In genomic region chr5:90634885-90635284, GRCm38 (mm10) we compare ENCODE assay signal across 34 mouse cellular contexts. TPM values are rescaled to one million over a fixed set of nuclear protein-coding genes. Genes with fewer than 3 reads are reported as not detected.
"Had no signal": no experiment of that assay in that cellular context is flagged by ENCODE, and none has a peak within 500 bp of the region (broad histone marks: within the 10 kb centered on the region; RNA-seq: fewer than 3 reads in every experiment).

No protein-coding gene starts in this region.

- ATAC-seq: hindbrain, embryonic 16.5 days; hindbrain, postnatal 0 days; inflammation-experienced regulatory T-cells, adult 6 months; intestine, embryonic 15.5 days; intestine, embryonic 16.5 days; intestine, postnatal 0 days had no signal

- H3K27me3 ChIP-seq: heart, embryonic 12.5 days; hindbrain, embryonic 12.5 days; hindbrain, embryonic 15.5 days; intestine, embryonic 15.5 days had no signal

- H3K9me3 ChIP-seq: heart, embryonic 10.5 days; heart, embryonic 12.5 days; heart, embryonic 13.5 days; heart, embryonic 15.5 days; hindbrain, embryonic 10.5 days; hindbrain, embryonic 12.5 days; hindbrain, embryonic 13.5 days; hindbrain, embryonic 15.5 days; intestine, embryonic 15.5 days had no signal

- DNase-seq: heart, postnatal 10 days; heart, postnatal 14 days; heart, postnatal 36 days; heart, postnatal 4 days; kidney, adult 11 months; kidney, adult 18-20 months; kidney, adult 2 months; kidney, adult 9 months; kidney, postnatal 10 days; kidney, postnatal 14 days; kidney, postnatal 25 days; kidney, postnatal 36 days; layer of hippocampus, adult 9-11 months; layer of hippocampus, postnatal 36 days had no signal

- H3K9ac ChIP-seq: heart, embryonic 12.5 days; heart, embryonic 13.5 days; heart, embryonic 15.5 days; hindbrain, embryonic 12.5 days; hindbrain, embryonic 13.5 days; hindbrain, embryonic 14.5 days; hindbrain, embryonic 15.5 days; intestine, embryonic 15.5 days had no signal

- H3K4me3 ChIP-seq: heart, embryonic 10.5 days; heart, embryonic 12.5 days; heart, embryonic 13.5 days; heart, embryonic 15.5 days; hindbrain, embryonic 10.5 days; hindbrain, embryonic 12.5 days; hindbrain, embryonic 13.5 days; hindbrain, embryonic 15.5 days; intestine, embryonic 15.5 days; layer of hippocampus, adult 2 months; left cerebral cortex, adult 2 months had no signal

- H3K4me2 ChIP-seq: heart, embryonic 11.5 days; heart, embryonic 12.5 days; heart, embryonic 13.5 days; heart, embryonic 15.5 days; hindbrain, embryonic 12.5 days; hindbrain, embryonic 13.5 days; hindbrain, embryonic 14.5 days; hindbrain, embryonic 15.5 days; intestine, embryonic 15.5 days had no signal

- H3K36me3 ChIP-seq: heart, embryonic 10.5 days; heart, embryonic 12.5 days; heart, embryonic 13.5 days; heart, embryonic 15.5 days; hindbrain, embryonic 10.5 days; hindbrain, embryonic 12.5 days; hindbrain, embryonic 13.5 days; hindbrain, embryonic 15.5 days; intestine, embryonic 15.5 days had no signal

- H3K4me1 ChIP-seq: heart, embryonic 10.5 days; heart, embryonic 12.5 days; heart, embryonic 13.5 days; heart, embryonic 15.5 days; hindbrain, embryonic 10.5 days; hindbrain, embryonic 12.5 days; hindbrain, embryonic 13.5 days; hindbrain, embryonic 15.5 days; intestine, embryonic 15.5 days had no signal

- H3K27ac ChIP-seq: heart, embryonic 10.5 days; heart, embryonic 13.5 days; heart, embryonic 15.5 days; hindbrain, embryonic 10.5 days; hindbrain, embryonic 12.5 days; hindbrain, embryonic 13.5 days; hindbrain, embryonic 14.5 days; hindbrain, embryonic 15.5 days; hindbrain, postnatal 0 days; intestine, embryonic 15.5 days; kidney, postnatal 0 days; layer of hippocampus, adult 2 months; left cerebral cortex, adult 2 months had no signal

RNA-seq across cellular contexts. Expression of gene Rassf6, which starts 5.6 kb away (rescaled TPM):
- total RNA-seq: heart, postnatal 14 days; heart, postnatal 25 days; heart, postnatal 36 days had no signal
